Mouse (Mus musculus) spleen, adult 2 months (tissue): Measurements from ENCODE around the gene Mta2. TPM values are rescaled to one million over a fixed set of nuclear protein-coding genes. Genes with fewer than 3 reads are reported as not detected.
"Not testable (repeated sequence)": the region's sequence is repeated elsewhere in the genome, so short reads cannot be mapped to it uniquely, and the experiment has no call there.

Experiments
- DNase-seq, 2 experiments: peaks; one replicate each; pipeline versions ENCODE4 v3.0.0 to v3.0.0-alpha.2; 2012 to 2021; ENCODE audit warnings: low spot score in 2 of 2, low read depth in 1 of 2
- H3K27ac ChIP-seq: fragments of 200-500 bp; 2 replicates; pipeline ENCODE4 v1.5.1; 2012; ENCODE audit warnings: low read length, inconsistent platforms; ENCODE audit not compliant: insufficient read depth
- H3K27me3 ChIP-seq: fragments of 200-500 bp; 2 replicates; pipeline ENCODE4 v1.6.1; 2012; ENCODE audit warnings: mild to moderate bottlenecking, moderate library complexity, low read length, inconsistent platforms; ENCODE audit not compliant: control insufficient read depth, insufficient read depth
- H3K36me3 ChIP-seq: fragments of 200-500 bp; 2 replicates; pipeline ENCODE4 v1.6.1; 2012; ENCODE audit warnings: mild to moderate bottlenecking, low read length, inconsistent platforms; ENCODE audit not compliant: control insufficient read depth, insufficient read depth
- H3K4me1 ChIP-seq: fragments of 200-500 bp; 2 replicates; pipeline ENCODE4 v1.6.1; 2011; ENCODE audit warnings: inconsistent platforms; ENCODE audit not compliant: control insufficient read depth, insufficient read depth, insufficient read length
- H3K4me3 ChIP-seq: fragments of 200-500 bp; 2 replicates; pipeline ENCODE4 v1.5.1; 2011; ENCODE audit warnings: mild to moderate bottlenecking, inconsistent platforms; ENCODE audit not compliant: insufficient read depth, insufficient read length; ENCODE audit errors: extremely low read depth
- CTCF ChIP-seq: fragments of 200-500 bp; IDR thresholded peaks from 2 replicates; pipeline ENCODE4 v1.5.1; 2011; ENCODE audit warnings: mild to moderate bottlenecking, inconsistent platforms; ENCODE audit not compliant: insufficient read depth, insufficient read length, insufficient replicate concordance; ENCODE audit errors: extremely low read depth
- POLR2A ChIP-seq: fragments of 200-500 bp; IDR thresholded peaks from 2 replicates; pipeline ENCODE4 v1.6.1; 2011; ENCODE audit warnings: low read depth, low read length, inconsistent platforms
- WGBS: fragments of 180-500 bp; shearing (Covaris S2); methylation state at CpG from one replicate; pipeline ENCODE4 v1.1.7; 2018; 5-methylcytosine and 5-hydroxymethylcytosine counted together
- polyA plus RNA-seq: library from polyadenylated mRNA; depleted of rRNA; stranded (reverse); fragments of >200 nt; gene quantifications from 2 replicates; pipeline ENCODE4 v1.2.3, GENCODE M21; 2012

Mta2 gene
- polyA plus RNA-seq, 1 experiment: 37.7 TPM

- 79% methylated on average over 8 of the region's 8 CpGs for WGBS
- Histone ChIP-seq H3K36me3 (peaks cover 52% of the 10 kb centered on the region), H3K4me1 (peaks cover 2% of the 10 kb centered on the region; the same call in 1 of the 2 replicates), H3K27me3 (no peaks in the 10 kb centered on the region), H3K4me3 (no peak overlapping the region), H3K27ac (no peak overlapping the region)
- DNase-seq: peak in 1 of 2 experiments; percentile 26
- TF ChIP-seq POLR2A: no peak
- no peak for TF ChIP-seq CTCF
Measured at GRCm38 (mm10) chr19:8965771-8966170, 24.1 kb downstream of the Mta2 start.

- TF ChIP-seq POLR2A (no peak), CTCF (no peak)
- peaks cover 56% of the 10 kb centered on the region for H3K36me3 ChIP-seq
- H3K27ac ChIP-seq: peak overlapping the region; percentile 88
- peaks cover 2% of the 10 kb centered on the region; the same call in 1 of the 2 replicates for H3K4me1 ChIP-seq
- peak overlapping the region; percentile 66 for H3K4me3 ChIP-seq
- H3K27me3 ChIP-seq: no peaks in the 10 kb centered on the region
- 33% methylated on average over 5 of the region's 5 CpGs for whole genome bisulfite sequencing
- no peak for DNase-seq
Measured at GRCm38 (mm10) chr19:8966198-8966589, 24.5 kb downstream of the Mta2 start.

GRCm38 (mm10) chr19:8966590-8967372 lies 25.1 kb downstream of the Mta2 start, which contains the start of gene Eef1g:
Eef1g (plus strand) TSS chr19:8967041.
- TF ChIP-seq CTCF (no peak), POLR2A (peak; percentile 58)
- peak; percentile 99 for DNase-seq
- Histone ChIP-seq H3K4me3 (peak within 1 kb of the TSS; percentile 76), H3K4me1 (peaks cover 2% of the 10 kb centered on the region; the same call in 1 of the 2 replicates), H3K36me3 (peaks cover 55% of the 10 kb centered on the region), H3K27ac (peak within 1 kb of the TSS; percentile 88), H3K27me3 (no peaks in the 10 kb centered on the region)
- under 1% methylated on average over 52 of the region's 52 CpGs for WGBS

- Histone ChIP-seq H3K27me3 (no peaks in the 10 kb centered on the region), H3K4me1 (peaks cover 2% of the 10 kb centered on the region; the same call in 1 of the 2 replicates), H3K36me3 (peaks cover 56% of the 10 kb centered on the region), H3K4me3 (peak overlapping the region; percentile 76), H3K27ac (peak overlapping the region; percentile 68)
- TF ChIP-seq POLR2A: no peak
- no peak for TF ChIP-seq CTCF
- 0% methylated on average over 8 of the region's 8 CpGs for WGBS
- DNase-seq: no peak
Measured at GRCm38 (mm10) chr19:8967373-8967743, 25.7 kb downstream of the Mta2 start.

- Histone ChIP-seq H3K4me3 (peak overlapping the region; percentile 76), H3K27me3 (no peaks in the 10 kb centered on the region), H3K27ac (no peak overlapping the region), H3K4me1 (peaks cover 2% of the 10 kb centered on the region; the same call in 1 of the 2 replicates), H3K36me3 (peaks cover 54% of the 10 kb centered on the region)
- 3% methylated on average over 9 of the region's 9 CpGs for WGBS
- TF ChIP-seq POLR2A (no peak), CTCF (no peak)
- no peak for DNase-seq
Measured at GRCm38 (mm10) chr19:8967893-8968292, 26.2 kb downstream of the Mta2 start.

GRCm38 (mm10) chr19:8972491-8972890 lies 30.8 kb downstream of the Mta2 start:
- H3K36me3 ChIP-seq: peaks cover 52% of the 10 kb centered on the region
- H3K4me1 ChIP-seq, DNase-seq, H3K4me3 ChIP-seq, H3K27me3 ChIP-seq, H3K27ac ChIP-seq: not testable (repeated sequence)
- 91% methylated on average over 8 of the region's 8 CpGs for WGBS

GRCm38 (mm10) chr19:8974638-8975037 lies 33.0 kb downstream of the Mta2 start:
- Histone ChIP-seq H3K27me3 (no peaks in the 10 kb centered on the region), H3K27ac (no peak overlapping the region), H3K4me3 (no peak overlapping the region), H3K36me3 (peaks cover 59% of the 10 kb centered on the region), H3K4me1 (no peaks in the 10 kb centered on the region)
- 87% methylated on average over 1 of the region's 1 CpGs for WGBS
- TF ChIP-seq POLR2A (no peak), CTCF (no peak)
- no peak for DNase-seq
